Mouse (Mus musculus) cerebellum, adult 2 months (tissue): ENCODE data around the gene Isoc2b. TPM values are rescaled to one million over a fixed set of nuclear protein-coding genes. Genes with fewer than 3 reads are reported as not detected.
"Not testable (repeated sequence)": the region's sequence is repeated elsewhere in the genome, so short reads cannot be mapped to it uniquely, and the experiment has no call there.

Experiments
- DNase-seq, 2 experiments: peaks; one replicate each; pipeline ENCODE4 v3.0.0; 2021
- H3K27ac ChIP-seq: fragments of 200-500 bp; 2 replicates; pipeline ENCODE4 v1.5.1; 2012; ENCODE audit warnings: low read length, control low read depth, inconsistent platforms; ENCODE audit not compliant: insufficient read depth
- H3K27me3 ChIP-seq: fragments of 200-500 bp; 2 replicates; pipeline ENCODE4 v1.6.1; 2012; ENCODE audit warnings: inconsistent platforms, mild to moderate bottlenecking, low read length, moderate library complexity; ENCODE audit not compliant: control insufficient read depth, insufficient read depth
- H3K4me1 ChIP-seq: fragments of 200-500 bp; 2 replicates; pipeline ENCODE4 v1.6.1; 2011; ENCODE audit warnings: low read length; ENCODE audit not compliant: control insufficient read depth, insufficient read depth
- H3K4me3 ChIP-seq: fragments of 200-500 bp; replicated peaks from 2 replicates; pipeline ENCODE3; 2011; ENCODE audit warnings: mild to moderate bottlenecking, low read depth, low read length, control low read depth; ENCODE audit not compliant: insufficient read depth
- CTCF ChIP-seq: fragments of 200-500 bp; IDR thresholded peaks from 2 replicates; pipeline ENCODE4 v1.5.1; 2011; ENCODE audit warnings: low read depth, mild to moderate bottlenecking, control low read depth, low read length, moderate library complexity, borderline replicate concordance; ENCODE audit not compliant: insufficient read depth
- POLR2A ChIP-seq: fragments of 200-500 bp; IDR thresholded peaks from 2 replicates; pipeline ENCODE4 v1.6.1; 2011; ENCODE audit warnings: low read length, control low read depth, borderline replicate concordance; ENCODE audit not compliant: insufficient read depth
- WGBS: fragments of 180-500 bp; shearing (Covaris S2); methylation state at CpG from one replicate; pipeline ENCODE4 v1.1.7; 2018; 5-methylcytosine and 5-hydroxymethylcytosine counted together
- polyA plus RNA-seq: library from polyadenylated mRNA; depleted of rRNA; stranded (reverse); fragments of >200 nt; gene quantifications from 2 replicates; pipeline ENCODE4 v1.2.3, GENCODE M21; 2012

Isoc2b gene
- polyA plus RNA-seq, 1 experiment, result 11.1 TPM

DNA sequence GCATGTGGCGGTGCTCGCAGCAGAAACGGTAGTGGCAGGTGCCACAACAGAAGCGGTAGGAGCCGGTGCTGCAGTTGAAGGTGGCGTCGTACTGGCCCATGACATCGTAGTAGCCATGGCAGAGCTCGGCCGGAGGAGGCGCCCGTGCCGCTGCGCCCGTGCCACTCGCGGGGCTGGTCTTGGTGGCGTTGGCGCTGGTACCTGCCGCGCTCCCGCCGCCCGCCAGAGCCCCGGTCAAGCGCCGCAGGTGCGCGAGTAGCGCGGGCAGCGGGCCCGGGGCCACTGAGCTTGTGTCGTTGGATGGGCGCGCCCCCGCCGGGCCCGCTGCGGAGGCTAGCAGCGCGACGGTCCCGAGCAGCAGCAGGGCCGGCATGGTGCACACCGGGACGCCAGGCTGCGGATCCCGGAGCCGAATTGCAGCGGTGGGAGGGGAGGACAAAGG, 33.7 kb downstream of the Isoc2b start:
- Histone ChIP-seq H3K4me1 (no peaks in the 10 kb centered on the region), H3K27ac (peak overlapping the region; percentile 15; the same call in 1 of the 2 replicates), H3K4me3 (peak overlapping the region; percentile 65), H3K27me3 (no peaks in the 10 kb centered on the region)
- peak; percentile 87 to 88 for DNase-seq
- TF ChIP-seq CTCF (peak; percentile 62), POLR2A (no peak)
- under 1% methylated on average over 50 of the region's 51 CpGs for WGBS

DNA sequence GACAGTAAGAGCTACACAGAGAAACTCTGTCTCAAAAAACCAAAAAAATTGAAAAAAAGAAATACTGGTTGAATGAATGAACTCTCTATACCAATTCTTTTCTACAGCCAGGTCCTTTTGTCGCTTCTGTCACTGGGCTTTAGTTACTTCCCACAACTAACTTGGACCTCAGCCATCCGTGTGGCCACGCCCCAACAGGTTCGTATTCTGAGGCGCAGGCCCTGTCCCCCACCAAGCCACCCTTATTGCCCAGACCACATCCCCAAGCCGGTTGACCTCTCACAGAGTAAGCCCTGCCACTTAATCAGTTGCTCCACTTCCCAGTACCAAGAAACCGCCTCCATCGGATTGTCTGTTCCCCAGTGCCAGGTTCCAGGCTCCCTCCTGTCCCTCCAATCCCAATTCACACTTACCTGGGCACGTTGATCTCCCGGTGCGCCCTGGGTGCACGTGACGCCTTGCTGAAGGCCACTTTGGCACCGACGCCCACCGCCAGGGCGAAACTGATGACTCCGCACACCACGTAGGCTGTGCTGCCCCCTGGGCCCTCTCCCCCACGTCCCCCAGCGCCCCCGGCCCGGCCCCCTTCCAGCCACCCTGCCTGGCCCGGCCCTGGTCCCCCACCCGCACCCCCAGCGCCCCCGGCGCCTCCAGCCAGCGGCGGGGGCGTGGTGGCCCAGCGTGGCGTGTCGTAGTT, 34.3 kb downstream of the Isoc2b start:
- Histone ChIP-seq H3K4me3 (peak overlapping the region; percentile 65), H3K4me1 (no peaks in the 10 kb centered on the region), H3K27me3 (no peaks in the 10 kb centered on the region), H3K27ac (no peak overlapping the region)
- no peak for DNase-seq
- no peak for TF ChIP-seq POLR2A
- TF ChIP-seq CTCF, result no peak
- 4% methylated on average over 33 of the region's 34 CpGs for WGBS

DNA sequence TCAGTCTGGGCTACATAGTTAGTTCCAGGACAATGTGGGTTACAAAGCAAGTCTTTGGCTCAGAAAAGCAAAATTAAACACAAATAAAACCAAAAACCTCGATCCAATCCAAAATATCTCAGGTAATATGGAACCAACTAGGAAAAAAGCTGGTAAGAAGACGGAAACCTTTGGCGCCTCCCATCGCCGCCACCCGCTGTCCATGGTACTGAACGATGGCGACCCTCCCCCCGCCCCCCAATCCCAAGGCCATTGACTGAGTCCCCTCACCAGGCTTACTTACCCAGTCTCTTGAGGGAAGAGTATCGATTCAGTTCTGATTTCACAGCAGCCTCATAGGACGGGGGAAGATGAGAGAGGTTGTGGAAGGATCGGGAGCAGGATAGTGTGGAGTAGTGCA, 39.6 kb downstream of the Isoc2b start:
- no peak for TF ChIP-seq CTCF
- no peak for TF ChIP-seq POLR2A
- no peak overlapping the region for H3K4me3 ChIP-seq
- no peak for DNase-seq
- no peaks in the 10 kb centered on the region for H3K27me3 ChIP-seq
- WGBS, result 15% methylated on average over 12 of the region's 12 CpGs
- H3K4me1 ChIP-seq, result no peaks in the 10 kb centered on the region
- no peak overlapping the region for H3K27ac ChIP-seq

DNA sequence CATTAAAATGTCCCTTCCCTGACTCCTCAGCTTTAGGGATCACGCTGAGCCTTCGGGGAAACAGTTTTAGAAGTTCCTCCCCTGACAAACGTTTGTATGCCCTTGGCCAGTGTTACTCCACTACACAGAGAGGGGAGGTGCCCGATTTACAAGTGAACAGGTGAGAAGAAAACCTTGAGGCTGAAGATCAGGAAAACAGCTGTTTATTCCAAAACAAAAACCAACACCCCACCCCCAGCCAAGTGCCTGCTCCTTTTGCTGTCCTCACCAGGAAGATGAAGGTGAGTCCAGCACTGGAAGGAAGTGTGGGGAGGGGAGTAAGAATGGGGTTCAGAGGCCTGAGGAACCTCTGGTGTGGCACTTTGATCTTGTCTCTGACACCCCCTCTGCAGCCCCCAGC, 44.7 kb downstream of the Isoc2b start:
- TF ChIP-seq POLR2A, result no peak
- no peak for TF ChIP-seq CTCF
- no peak for DNase-seq
- no peak overlapping the region for H3K27ac ChIP-seq
- H3K27me3 ChIP-seq, result no peaks in the 10 kb centered on the region
- 68% methylated on average over 4 of the region's 4 CpGs for WGBS
- H3K4me3 ChIP-seq, result no peak overlapping the region
- H3K4me1 ChIP-seq, result no peaks in the 10 kb centered on the region

DNA sequence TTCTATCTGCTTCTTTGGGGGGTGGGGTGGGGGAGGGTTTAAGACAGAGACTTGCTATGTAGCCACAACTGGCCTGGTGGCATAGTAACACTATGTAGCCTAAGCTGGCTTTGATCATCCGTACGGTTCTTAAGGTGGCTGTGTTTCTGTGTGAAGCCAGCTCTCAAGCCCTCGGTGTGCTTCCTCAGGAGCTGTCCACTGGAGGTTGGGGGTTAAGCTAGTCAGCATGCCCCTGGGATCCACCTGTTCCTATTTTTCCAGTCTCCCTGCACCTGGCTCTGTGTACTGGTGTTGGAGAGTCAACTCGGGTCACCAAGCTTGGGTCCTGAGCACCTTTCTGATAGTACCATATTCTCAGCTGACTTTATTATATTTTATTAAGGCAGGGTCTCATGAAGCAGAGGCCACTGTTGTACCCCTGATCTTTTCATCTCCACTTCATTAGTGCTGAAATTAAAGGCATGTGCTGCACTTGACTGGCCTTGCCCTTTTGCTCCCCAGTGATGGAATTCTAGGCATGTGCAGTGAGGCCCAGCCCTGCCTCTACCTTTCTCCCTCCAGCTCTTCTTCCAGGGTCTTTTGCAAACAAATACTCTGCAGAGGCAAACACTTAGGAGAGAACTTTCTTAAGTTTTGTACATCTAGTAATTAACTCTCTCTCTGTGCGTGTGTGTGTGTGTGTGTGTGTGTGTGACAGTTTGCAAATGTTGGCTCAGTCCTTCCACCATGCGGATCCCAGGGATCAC, 47.7 kb downstream of the Isoc2b start:
- H3K27ac ChIP-seq, result no peak overlapping the region
- no peaks in the 10 kb centered on the region for H3K4me1 ChIP-seq
- DNase-seq, result no peak
- no peaks in the 10 kb centered on the region for H3K27me3 ChIP-seq
- WGBS, result 75% methylated on average over 6 of the region's 6 CpGs
- no peak overlapping the region for H3K4me3 ChIP-seq
- no peak for TF ChIP-seq POLR2A

DNA sequence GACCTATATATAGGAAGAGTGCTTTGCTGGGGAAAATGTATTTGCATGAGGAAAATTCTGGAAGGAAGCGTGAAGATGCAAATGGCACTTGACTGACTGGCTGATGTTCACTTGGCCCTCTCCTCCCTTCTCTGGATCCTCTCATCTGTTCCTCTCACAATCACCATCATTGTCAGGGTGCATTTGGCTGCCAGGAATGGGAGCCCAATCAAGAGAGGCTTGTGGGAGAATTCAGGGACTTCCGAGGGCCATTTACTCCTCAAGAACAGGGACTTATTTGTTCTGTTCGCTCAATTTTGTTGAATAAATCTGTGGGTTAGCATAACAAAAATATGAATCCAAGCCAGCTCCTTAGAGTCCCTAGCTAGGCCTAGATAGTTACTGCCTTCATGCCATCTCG, 48.4 kb downstream of the Isoc2b start:
- TF ChIP-seq POLR2A (no peak), CTCF (no peak)

DNA sequence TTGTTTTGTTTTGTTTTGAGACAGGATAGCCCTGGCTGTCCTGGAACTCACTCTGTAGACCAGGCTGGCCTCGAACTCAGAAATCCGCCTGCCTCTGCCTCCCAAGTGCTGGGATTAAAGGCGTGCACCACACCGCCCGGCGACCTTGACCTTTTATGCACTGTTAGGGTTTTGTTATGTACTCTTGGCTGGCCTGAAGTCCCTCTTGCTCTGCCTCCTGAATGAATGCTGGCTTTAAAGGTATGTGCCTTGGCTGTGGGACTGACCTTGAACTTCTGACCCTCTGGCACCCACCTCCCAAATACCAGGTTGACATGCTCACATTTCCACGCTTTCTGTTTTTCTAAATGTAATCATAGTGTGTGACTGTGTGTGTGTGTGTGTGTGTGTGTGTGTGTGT, 49.1 kb downstream of the Isoc2b start:
- WGBS, result 89% methylated on average over 7 of the region's 7 CpGs
- H3K4me3 ChIP-seq, H3K4me1 ChIP-seq, H3K27ac ChIP-seq, DNase-seq, H3K27me3 ChIP-seq: not testable (repeated sequence)

More for the DNA sequence above, 48.4 kb downstream of the Isoc2b start:
- H3K4me1 ChIP-seq, result no peaks in the 10 kb centered on the region
- 63% methylated on average over 4 of the region's 4 CpGs for WGBS
- H3K27me3 ChIP-seq, result no peaks in the 10 kb centered on the region
- DNase-seq, result peak in 1 of 2 experiments; percentile 34
- no peak overlapping the region for H3K4me3 ChIP-seq
- H3K27ac ChIP-seq, result no peak overlapping the region

DNA sequence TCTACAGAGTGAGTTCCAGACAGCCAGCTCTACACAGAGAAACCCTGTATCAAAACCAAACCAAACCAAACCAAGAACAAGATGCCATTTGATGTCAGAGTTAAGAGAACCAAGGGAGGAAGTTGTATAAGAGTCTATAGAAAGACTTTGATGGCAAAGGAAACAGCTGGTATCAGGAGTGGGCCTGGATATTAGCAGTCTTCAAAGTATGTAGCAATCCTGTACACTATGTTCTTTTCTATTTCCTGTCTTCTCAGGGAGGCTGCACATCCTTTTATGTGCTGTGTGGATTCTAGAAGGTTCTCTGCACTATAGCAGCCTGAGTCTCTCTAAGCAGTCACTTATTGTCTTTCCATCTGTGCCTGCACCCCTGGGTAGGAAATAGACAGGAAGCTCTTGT, 53.5 kb downstream of the Isoc2b start:
- DNase-seq, result no peak
- TF ChIP-seq CTCF (no peak), POLR2A (no peak)
- no peaks in the 10 kb centered on the region for H3K27me3 ChIP-seq
- H3K4me1 ChIP-seq, result no peaks in the 10 kb centered on the region
- no peak overlapping the region for H3K27ac ChIP-seq
- no peak overlapping the region for H3K4me3 ChIP-seq
